Mouse (Mus musculus): ENCODE results near the gene Kdelc2.

The Kdelc2 gene

GRCm38 (mm10) chr9:53389109-53389508 lies 5.3 kb downstream of the Kdelc2 start:
- no peak for DNase-seq

DNA sequence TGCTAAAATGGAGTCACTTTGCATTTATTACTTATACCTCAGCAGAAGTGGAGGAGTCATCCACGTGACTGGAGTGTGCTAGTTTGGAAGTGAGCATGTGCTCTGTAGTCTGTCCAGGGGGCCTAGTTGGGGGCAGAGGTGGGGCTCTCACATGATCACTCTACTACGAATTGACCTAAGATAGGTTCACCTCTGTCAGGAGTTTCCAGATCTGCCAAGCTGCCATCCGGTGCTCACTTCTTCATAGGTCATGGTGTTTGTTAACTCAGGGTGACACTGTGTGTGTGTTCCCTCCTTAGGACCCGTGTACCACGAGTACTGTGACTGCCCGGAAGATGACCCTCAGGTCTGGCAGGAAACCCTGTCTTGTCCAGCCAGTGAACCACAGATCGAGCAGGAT lies 6.3 kb downstream of the Kdelc2 start:
- no peak for DNase-seq

GRCm38 (mm10) chr9:53397685-53398387 lies 14.0 kb downstream of the Kdelc2 start:
- DNase-seq, result no peak

GRCm38 (mm10) chr9:53398388-53398700 lies 14.5 kb downstream of the Kdelc2 start:
- DNase-seq, result no peak

- no peak for DNase-seq
Observed at GRCm38 (mm10) chr9:53399537-53399936, 15.7 kb downstream of the Kdelc2 start.

GRCm38 (mm10) chr9:53400696-53401095 lies 16.9 kb downstream of the Kdelc2 start:
- DNase-seq, result no peak

- no peak for DNase-seq
Observed at GRCm38 (mm10) chr9:53401146-53401545, 17.3 kb downstream of the Kdelc2 start.

- DNase-seq, result no peak
Observed at GRCm38 (mm10) chr9:53402291-53402711, 18.5 kb downstream of the Kdelc2 start, which contains the start of gene 4930550C14Rik. Gene 4930550C14Rik, plus strand, starts transcription at chr9:53402325.

GRCm38 (mm10) chr9:53402991-53403390 lies 19.2 kb downstream of the Kdelc2 start:
- no peak for DNase-seq

DNA sequence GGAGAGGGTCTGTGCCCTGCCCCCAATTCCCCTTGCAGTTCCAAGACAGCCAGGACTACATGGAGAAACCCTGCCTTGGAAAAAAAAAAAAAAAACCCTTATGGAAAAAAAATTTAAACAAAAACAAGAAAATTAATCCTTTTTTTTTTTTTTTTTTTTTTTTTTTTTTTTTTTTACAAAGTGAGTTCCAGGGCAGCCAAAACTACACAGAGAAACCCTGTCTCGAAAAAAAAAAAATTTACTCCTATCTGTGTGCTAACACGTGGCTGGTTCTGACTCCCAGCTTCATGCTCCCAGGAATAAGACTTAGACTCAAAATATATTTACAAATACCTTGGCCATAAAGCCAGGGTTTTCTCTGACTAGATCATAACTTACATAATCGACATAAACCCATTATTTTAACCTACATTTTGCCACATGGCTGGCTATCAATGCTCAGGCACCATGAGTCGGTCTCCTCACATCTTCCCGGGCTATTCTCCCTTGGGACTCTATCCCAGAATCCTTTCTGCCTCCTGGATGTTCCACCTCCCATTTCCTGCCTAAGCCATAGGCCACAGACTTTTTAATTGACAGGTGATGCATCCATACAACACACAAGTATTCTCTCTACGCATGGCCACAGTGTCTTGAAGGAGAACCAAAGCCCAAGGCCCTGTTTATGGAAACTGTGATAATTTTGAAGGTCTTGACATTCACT lies 20.4 kb downstream of the Kdelc2 start:
- no peak for DNase-seq

DNA sequence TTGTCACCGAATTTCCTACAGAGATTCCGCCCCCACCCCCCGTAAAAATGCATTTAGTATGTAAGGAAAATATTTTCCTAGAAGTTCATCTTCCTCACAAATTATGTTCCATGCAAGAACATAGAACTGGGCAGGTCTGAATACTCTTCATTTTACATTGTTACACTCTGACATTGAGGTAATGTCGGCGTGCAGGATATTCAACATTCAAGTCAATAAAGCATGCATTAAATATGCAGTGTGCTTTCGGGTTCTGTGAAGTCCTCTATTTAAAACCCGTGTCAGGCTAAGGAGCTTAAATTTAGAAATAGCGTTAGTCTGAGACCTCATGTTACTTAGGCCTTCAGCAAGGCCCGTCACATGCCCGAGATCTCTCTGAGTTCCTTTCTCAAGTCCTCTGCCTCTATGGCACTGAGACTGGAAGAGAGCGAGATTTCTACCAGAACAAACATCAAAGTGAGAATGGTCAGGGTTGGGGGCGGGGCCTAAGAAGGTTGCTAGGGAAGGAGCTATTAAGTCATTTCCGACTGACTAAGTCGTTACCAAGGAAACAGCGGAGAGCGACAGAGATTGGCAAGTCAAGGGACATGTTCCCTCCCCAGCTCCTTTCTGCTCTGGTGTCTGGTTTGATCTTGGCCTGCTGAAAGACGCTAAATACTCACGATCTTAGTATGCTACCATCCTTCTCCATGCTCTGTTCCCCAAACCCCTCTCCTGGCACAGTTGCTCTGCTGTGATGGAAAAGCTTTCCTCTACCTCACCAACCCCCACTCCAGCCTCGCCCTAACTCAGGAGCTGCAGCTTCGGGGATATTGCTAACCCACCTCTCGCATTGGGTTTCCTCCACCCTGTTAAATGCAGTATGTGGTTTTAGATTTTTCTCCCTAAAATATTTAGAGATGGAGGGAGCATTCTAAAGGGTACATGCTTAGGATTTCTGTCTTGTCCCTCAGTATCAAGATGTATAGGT lies 21.2 kb downstream of the Kdelc2 start:
- DNase-seq, result peak; percentile 47

GRCm38 (mm10) chr9:53408548-53408947 lies 24.7 kb downstream of the Kdelc2 start:
- no peak for DNase-seq

DNA sequence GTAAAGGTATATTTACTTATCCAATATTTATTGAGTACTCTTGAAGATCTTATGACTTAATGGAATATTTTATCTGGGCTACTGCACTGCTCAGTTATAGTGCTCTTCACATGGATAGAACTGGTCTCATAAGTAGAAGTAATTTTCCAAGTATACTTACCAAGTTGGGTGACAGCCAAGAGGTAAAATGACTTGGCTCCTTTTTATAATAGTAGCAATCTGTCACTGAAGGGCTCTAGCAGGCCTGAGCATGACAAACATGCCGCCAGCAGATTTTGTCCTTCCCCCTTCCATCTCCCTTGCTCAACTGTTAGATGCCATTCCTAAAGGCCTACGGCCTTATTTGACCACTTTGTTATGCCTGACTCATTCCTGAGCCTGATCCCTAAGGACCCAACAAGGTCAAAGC lies 25.1 kb downstream of the Kdelc2 start:
- no peak for DNase-seq

DNA sequence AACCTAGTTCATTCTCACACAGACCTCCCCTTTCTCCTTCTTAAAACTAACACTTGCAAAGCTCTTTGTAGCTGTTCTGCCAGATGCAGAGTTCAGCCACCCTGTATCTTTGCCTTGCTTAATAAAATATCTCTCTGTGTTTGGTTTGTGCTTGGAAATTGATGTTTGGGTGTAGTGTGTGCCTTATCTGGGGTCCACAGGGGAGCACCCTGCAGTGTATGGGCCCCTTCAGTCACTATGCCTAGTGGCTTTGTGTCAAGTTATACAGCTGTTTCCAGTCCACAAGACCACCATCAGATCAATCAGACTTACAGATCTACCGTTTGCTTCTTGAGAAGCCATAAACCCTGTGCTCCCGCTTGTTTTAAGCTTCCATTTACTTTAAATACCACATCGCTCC lies 25.6 kb downstream of the Kdelc2 start:
- no peak for DNase-seq

- no peak for DNase-seq
Observed at GRCm38 (mm10) chr9:53422133-53422896, 38.5 kb downstream of the Kdelc2 start.

DNA sequence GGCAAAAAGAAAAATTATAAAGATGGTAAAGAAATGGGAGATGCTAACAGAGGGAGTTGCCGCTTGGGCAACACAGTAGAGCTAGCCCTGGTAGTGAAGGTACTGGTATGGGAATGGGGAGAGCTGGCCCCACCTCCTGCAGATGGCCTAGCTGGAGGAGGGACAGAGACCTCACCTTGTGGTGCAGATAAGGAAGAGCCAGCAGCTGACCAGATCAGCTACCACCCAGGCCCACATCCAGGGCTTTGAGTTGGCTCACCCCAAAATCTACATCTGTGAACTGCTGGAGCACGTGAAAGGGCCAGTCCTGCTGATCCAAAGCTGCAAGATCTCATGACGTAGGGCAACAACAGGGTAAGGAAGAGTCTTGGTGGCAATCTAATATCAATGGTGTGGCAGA lies 42.9 kb downstream of the Kdelc2 start:
- no peak for DNase-seq

DNA sequence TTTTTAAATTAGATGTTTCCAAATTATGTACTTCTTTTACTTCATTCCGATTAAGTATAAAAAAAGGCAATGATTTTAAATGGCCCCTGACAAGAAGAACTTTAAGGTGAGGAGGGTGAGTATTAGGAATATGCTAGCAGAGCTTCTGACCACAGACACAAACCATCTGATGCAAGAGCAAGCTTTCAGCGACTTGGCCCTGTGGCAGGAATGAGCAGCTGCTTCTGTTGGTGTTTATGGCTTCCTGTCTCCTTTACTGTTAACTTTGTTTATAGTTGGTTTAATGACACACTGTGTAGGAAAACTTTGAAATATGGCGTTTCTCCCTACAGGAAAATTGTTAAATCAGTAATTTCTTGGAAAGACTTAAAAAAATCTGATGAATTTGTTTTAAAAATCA lies 43.8 kb downstream of the Kdelc2 start:
- no peak for DNase-seq

DNA sequence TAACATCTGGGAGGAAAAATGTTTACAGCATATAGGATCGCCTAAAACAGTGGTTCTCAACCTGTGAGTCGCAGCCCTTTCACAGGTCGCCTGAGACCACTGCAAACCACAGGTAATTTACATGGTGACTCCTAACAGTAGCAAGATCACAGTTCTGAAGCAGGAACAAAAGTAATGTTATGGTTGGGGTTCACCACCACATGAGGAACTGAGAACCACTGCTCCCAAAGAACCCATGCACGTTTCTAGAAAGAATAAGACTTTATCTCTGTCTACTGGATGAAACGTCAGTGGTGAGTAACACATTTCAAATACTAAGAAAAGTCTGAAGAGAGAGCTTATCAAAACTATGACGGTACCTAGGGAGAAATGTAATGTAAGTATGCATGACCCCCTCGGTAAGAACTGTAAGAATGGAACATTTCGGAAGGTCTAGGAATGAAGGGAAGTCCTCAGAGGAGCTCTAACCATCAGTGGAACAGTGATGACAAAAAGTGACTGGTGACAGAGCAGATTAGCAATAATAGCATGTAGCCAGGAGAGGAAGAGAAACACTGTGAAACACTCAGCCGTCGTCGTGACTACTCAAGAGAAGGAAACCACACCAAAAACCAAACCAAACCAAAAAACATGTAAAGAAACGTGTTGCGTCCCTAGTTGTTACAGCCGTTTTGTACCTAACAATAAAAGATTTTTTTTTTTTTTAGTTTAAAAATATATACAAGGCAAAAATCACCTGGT lies 52.2 kb downstream of the Kdelc2 start:
- DNase-seq, result no peak

GRCm38 (mm10) chr9:53450609-53451008 lies 66.8 kb downstream of the Kdelc2 start:
- no peak for DNase-seq

Data from right cerebral cortex, postnatal 25 days (tissue).